Mouse (Mus musculus) left cerebral cortex, adult 11 months (tissue): ENCODE results near the gene 4930522H14Rik.

Source experiments
- DNase-seq: peaks from one replicate; pipeline ENCODE4 v3.0.0; 2022; ENCODE audit warnings: low spot score

4930522H14Rik gene

DNA sequence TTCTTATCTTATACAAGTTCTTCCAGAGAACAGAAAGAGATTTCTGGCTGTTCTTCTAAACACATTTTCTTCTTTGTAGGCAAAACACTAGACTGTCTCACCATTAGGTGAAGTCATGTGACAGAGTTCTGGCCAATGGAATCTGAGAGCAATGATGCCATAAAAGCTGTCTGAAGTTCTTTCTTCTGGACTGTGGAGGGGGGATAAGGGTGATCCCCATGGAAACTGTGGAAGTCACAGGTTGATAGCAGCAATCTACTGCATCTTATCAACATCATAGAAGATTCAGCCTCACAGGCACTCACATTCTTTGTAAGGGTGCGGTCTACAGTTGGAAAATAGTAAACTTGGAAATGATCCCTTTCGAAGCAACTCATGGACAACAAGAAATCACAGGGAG, at the start of gene 4930522H14Rik:
TSS of gene 4930522H14Rik (minus strand) at position 187 of the 400 bp plus-strand sequence.
- no peak for DNase-seq

DNA sequence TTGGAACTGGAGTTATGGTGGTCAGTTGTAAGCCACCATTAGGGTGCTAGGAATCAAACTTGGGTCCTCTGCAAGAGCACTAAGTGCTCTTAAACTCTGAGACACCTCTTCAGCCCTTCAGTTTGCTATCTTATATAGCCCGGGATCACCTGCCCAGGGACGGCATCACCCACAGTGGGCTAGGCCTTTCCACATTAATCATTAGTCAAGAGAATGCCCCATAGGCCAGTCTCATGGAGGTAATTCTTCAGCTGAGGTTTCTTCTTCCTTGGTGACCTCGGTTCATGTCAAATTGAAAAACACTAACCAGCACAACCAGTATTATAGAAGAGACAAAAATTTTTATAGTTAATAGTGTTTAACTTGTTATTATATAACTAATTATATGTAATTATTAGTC, 47.3 kb upstream of the 4930522H14Rik start:
- DNase-seq = no peak

DNA sequence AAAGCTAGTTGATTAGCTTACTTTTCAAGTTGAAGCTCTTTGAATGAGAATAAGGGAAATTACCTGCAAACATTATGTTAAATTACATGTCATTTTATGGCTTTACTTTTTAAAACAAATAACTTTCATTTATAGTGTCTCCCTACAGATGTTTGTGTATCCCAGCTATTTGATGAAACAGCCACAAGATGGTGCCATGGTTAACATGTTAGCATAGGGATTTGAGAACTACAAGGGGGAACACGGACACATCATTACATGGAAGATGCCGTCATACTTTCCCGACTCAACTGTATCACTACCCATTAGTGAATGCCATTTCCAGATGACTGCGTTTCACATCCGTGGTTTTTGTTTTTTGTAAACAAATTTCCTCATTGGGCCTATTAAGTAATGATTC, 45.8 kb upstream of the 4930522H14Rik start:
- DNase-seq = no peak

DNA sequence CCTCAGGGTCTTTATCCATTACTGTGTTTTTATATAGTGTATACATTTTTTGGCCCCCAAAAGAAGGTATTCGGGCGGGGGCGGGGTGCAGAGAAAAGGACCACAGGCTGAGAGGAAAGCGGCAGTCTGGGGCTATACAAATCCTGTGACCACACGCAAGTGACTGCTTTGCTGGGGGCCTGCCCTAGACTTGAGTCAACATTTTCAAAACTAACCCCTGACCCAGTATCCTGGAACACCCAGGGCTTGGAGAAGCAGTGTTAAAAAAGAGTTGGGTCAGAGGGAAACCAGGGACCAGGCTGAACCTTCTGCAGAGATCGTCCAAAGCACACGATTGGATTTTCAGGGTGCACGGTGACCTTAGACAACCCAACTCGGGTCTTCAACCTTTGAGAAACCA, 43.7 kb upstream of the 4930522H14Rik start:
- no peak for DNase-seq

DNA sequence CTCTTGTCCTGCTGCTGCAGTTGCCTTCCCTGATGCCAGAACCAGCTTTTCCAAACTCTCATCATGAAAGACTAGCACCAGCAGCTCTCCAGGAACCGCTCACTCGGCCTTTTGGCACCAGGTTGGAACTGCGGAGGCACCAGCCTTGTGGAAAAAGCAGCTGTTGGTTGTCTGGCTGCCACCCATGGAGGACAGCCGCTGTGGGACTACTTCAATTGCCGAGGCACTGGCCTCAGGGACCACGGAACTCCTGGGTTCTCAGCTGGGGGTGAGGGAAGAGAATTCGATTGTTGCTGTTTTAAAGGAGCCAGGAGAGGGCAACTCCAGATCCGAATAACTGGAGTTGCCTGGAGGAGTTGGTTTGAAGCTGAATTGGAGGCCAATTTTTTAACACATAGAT, 43.2 kb upstream of the 4930522H14Rik start:
- no peak for DNase-seq

DNA sequence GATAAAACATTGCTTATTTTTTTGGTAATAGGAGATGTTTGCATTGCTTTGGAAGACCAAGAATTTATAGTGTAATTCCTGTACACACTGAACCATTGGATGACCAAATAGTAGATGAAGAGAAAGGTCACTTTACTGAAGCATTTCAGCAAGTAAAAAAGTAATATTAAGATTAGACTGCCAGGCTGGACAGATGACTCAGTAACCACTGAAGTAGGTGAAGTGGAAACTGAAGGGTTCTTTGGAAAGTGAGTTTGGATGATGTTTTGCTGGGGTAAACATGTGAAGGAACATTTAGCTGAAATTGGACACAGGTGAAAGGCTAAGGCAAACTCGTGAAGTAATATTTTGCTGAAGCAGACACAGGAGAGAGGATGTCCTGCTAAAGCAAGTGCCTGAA, 41.5 kb upstream of the 4930522H14Rik start:
- DNase-seq = no peak

DNA sequence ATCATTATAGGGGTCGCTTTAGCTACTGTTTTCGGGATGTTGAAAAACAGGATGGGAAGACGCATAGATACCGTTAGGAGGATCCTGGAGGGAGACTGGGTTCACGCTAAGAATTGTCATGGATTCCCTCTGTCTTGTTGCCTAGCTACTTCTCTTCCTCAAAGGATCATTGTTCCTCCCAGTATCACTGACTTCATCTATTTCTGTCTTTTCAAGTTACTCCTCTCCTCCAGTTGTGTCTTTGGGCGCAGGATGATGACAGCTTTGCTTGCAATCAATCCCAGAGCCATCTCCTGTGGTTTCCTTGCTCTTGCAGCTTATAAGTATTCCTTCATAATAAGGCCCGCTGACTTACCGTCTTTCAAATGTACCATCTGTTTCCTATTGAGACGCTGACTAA, 38.3 kb upstream of the 4930522H14Rik start:
- no peak for DNase-seq

DNA sequence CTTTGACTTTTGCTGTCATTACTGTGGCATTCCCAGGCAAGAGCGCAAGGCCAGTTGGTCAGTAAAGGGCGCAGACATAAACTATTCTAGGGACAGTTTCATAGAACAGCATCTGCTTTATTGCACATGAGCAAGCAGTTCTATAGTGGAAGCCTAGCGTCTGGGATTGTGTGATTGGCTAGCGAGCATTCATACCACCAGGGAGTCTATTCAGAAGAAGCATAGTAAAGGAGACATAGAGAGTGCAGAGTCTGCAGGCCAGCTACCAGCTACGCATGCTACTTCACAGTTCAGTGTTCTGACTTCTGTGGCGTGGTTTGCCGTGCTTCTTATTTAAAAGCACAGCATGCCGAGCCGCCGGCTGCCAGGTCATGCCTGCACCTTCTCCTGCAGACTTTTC, 37.9 kb upstream of the 4930522H14Rik start:
- no peak for DNase-seq

DNA sequence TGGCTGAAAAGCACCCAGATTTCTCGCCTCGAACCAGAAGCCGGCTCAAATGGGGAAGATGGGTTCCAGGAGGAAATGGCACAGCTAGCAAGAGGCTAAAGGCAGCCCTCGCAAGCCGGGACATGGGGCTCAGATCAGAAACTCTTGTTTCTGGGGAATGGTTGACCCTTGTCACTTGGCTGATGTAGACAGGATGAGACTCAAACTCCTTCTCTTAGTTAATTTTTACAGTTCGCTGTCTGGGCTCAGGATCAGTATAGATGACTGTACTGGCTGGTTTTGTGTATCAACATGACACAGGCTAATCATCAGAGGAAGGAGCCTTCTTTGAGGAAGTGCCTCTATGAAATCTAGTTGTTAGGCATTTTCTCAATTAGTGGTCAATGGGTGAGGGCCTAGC, 33.6 kb upstream of the 4930522H14Rik start:
- DNase-seq = no peak

DNA sequence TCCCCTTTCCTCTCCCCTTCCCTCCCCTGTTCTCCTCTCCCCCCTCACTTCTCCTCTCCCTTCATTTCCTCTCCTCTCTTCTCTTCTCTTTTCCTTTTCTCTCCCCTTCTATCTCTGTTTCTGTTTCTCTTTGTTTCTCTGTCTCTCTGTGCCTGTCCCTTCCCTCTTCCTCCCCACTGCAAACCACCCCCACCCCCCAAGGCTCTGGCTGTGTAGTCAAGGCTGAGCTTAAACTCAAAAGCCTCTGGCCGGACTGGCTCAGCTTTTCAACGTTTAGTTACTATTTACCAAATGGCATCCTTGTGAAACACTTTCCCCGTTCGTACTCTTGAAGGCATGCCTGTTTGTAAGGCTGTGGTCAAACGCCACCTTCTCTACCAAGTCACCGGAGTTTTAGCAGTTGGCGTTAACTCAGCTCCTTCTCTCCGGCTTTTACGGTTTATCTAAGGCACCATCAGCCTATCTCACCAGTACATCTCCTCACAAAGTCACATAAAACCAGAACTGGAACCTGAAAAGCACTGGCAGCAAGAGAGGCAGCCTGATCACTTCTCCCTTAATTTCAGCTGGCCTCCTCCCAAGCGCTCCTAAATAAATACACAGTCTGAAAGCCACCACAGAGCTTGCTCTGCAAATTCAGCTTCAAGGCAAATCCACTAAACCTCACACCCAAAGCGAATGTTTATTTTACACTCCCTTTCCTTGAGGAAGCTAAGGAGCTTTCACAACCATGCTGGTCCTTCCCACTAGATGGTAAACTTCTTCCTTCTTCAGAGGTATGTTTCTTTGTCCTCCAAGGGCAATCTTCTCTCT, 19.4 kb upstream of the 4930522H14Rik start:
- no peak for DNase-seq

DNA sequence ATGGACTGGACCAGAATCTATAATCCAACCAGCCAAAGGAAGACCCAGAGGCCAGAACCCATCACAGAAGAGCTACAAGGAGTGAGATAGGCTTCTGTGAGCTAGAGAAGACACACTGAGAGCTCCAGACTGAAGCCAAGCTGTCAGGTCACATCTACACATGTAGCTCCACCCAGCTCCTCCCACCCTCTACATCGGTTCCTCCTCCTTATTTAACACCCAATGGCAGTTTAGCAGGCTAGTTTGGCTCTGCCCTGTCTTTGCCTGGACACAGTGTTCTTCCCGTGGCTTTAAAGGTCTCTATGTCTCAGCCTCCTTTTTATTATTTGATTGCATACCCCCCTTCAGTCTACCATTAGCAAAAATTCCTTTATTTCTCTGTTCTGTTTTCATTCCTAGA, 16.2 kb upstream of the 4930522H14Rik start:
- no peak for DNase-seq

DNA sequence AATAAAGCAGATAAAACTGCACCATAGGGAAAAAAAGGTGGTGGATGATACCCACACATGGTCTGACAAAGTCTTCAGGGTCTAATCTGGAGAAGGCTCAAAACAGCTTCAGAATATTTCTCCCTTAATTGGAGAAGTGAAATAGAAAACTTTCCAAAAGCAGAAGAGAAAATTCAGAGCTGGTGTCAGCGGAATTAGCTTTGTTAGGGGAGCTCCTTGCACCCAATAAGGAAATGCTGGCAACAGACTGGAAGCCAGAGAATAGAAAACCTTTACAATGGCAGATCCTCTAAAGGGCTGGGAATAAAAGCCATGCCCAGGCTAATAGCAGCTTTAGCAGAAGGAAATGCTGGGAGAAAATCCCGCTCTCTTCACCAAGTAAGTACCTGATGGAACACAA, 15.4 kb upstream of the 4930522H14Rik start:
- no peak for DNase-seq

DNA sequence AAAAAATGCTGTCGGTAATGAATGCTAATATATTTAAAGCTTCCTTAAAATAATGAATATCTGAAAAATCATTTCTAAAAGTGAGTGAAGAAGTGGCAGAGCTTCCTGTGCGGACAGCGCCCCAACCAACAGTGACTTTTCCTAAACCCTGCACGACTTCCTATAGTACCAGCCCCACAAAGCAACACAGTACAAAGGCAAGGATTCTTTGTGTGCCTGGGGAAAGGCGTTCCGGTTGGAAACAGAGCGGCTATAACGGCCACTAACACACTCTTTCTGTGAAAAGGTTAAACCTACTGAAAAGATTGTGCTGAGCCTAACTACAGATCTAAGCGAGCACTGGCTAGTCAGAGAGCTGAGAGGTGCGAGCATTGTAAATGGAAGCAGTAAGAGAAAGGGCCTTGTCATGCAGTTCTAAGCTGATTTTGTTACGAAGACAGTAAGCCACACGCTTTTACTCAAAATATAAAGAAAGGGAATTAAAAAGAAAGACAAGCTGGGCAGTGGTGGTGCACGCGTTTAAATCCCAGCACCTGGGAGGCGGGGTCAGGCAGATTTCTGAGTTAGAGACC, 766 bp downstream of the 4930522H14Rik start:
- no peak for DNase-seq

DNA sequence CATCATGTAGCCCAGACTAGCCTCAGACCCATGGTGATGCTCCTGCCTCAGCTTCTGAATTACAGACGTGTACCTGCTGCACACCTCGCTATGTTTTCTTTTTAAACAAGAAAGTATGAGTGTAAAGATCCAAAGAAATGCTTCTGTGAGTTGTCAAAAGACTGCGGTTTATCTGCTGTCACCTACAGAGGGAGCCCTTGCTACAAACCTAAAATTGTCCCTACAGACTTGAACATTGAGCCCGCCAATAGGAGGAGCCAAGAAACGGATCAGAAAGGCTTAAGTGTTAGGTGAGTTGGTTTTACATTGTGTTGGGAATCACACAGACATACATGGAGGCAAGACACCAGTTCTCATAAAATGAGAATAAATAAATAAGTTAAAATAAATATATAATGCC, 26.2 kb downstream of the 4930522H14Rik start:
- peak; percentile 22 for DNase-seq

DNA sequence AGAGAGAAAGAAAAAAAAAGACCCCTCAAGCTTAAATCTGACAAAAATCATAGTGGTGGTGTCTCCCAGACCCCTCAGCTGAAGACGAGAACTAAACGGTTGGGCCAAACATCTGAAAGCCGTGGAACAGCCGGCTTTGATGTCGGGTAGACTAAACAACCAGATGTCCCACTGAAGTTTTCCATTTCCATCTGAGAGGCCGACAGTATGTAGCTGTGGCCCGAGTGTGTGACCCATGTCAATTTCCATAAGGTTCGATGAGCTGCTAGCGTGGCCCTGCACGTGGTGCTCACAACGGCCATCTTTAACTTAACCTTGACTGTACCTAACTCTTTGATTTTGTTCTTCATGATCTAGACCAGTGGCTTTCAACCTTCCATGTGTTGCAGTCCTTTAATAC, 32.6 kb downstream of the 4930522H14Rik start:
- DNase-seq = no peak

DNA sequence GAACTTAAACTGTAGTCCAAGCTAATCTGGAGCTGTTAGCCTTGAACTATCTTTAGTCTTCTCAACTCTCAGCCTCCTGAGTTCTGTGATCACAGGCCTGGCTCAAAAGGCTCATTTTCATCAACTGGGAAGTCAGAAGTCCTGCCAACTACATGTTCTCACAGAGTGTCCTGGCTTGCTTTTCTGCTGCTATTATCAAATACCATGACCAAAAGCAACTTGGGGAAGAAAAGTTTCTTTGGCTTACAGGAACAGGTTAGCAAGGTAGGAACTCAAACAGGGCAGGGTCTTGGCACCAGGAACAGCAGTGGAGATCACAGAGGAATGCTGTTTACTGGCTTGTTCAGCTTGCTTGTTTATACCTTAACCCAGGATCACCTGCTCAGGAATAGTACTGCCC, 37.5 kb downstream of the 4930522H14Rik start:
- no peak for DNase-seq

DNA sequence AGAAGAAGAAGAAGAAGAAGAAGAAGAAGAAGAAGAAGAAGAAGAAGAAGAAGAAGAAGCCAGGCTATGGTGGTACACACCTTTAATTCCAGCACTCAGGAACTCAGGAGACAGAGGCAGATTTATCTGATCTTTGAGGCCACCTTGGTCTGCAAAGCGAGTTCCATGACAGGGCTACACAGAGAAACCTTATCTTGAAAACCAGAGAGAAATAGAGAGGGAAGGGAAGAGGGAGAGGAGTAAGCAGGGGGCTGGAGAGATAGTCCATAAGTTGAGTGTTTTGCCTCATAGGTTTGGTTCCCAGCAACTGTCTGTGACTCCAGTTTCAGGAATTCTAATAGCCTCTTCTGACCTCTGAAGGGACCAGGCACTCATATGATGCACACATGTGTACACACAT, 42.3 kb downstream of the 4930522H14Rik start:
- DNase-seq = no peak

DNA sequence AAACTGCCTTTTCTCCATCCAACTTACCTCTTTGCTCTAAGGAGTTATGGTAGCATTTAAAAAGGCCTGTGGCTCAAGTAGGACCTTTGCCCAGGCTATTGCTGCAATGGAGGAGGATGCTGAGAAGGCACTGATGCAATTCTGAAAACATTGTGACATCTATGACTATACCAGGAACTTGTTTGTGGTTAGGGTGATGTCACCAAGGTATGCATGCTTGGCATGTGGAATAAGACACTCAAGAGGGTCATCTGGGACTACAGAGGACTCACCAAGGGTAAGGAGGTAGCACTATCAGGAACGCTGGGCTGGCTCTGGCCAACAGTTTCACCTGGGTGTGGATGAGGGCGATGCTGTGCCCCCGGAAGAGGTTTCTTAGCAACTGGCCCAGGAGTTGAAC, 46.5 kb downstream of the 4930522H14Rik start, which contains the start of gene Rnf11:
TSS of gene Rnf11 (minus strand) at position 108 of the 400 bp plus-strand sequence.
- DNase-seq = no peak

DNA sequence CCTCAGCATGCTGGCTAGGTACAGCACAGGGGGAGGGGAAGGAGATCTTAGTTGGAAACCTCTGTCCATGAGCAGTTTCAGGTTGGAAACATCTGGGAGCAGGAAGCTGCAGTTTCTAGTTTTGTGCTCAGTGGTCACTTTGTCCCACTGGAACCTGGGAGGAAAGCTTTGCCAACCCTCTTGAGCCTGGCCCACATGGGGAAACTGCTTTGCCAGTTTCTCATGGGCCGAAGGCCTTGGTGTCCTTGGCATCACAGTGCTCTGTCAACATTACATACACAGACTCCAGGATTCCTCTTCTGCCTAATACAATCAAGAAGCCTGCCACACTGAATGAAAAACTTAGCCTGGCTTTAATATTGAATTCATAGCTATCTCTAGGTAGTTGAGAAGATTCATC, 48.4 kb downstream of the 4930522H14Rik start:
- DNase-seq = no peak

DNA sequence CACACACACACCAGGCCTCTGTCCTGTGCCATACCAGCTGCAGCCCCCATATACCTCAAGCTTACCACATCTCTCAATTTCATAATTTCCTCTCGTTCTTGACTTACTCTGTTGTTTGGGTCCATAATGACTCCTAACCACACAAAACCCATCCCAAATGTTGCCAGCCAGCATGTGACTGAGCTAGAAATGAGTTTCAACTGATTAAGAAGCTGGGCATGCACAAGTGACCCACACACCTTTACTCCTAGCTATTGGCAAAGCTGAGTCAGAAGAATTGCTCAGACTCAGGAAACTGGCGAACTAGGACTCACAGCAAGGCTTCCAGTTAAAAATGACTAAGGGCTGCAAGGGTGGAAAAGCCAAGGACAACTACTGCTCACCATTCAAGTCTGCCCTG, 49.7 kb downstream of the 4930522H14Rik start:
- no peak for DNase-seq

DNA sequence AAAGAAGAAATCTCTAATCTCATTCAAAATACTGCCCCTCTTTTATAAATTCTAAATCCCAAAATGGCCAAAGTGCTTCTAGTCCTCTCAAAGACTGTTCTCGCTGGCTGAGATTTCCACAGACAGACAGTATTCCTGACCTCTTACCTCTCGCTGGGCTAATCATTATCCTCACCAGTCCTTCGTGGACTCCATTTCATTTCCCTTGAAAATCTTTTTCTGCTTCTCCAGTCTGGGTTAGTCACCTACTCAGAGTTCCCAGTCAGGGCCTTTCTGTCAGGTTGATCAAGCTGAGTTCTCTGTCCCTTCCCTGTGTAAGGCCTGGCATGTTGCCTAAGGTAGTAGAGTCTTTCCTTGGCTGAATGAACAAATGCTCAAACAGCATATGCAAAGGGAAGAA, 53.6 kb downstream of the 4930522H14Rik start:
- DNase-seq = no peak

DNA sequence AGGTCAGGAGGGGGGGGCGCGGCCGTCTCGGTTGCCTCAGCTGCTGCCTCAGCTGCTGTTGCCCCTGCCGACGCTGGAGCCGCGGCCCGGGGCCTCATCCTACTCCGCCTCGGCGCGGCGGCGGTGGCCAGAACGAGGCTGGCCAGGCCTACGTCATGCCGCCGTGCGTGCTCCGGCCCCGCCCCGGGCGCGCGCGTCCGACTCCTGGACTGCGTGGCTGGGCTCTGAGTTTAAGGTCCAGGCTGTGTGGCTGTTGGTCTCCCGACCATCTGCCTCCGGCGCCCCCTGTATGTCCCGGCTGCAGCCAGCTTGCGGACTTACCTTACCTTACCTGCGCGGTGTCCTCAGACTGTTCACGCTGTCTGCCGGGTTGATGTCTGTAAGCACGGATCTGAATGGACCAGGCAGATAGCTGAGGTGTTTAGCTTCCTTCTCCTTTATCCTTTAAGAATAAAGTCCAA, 54.5 kb downstream of the 4930522H14Rik start:
- peak; percentile 81 for DNase-seq
